Mouse (Mus musculus) layer of hippocampus, adult 9-10 months (tissue): ENCODE measurements around the gene App.

ENCODE experiments used
- DNase-seq: peaks from one replicate; pipeline ENCODE4 v3.0.0; 2022; ENCODE audit warnings: low spot score

Gene App

GRCm38 (mm10) chr16:84973446-84974175, 200.0 kb downstream of the App start:
- DNase-seq, result no peak

- DNase-seq, result no peak
These were observed 201.8 kb downstream of the App start for GRCm38 (mm10) chr16:84971535-84972330.

GRCm38 (mm10) chr16:84969026-84969425, 204.5 kb downstream of the App start:
- no peak for DNase-seq

GRCm38 (mm10) chr16:84966983-84967382, 206.6 kb downstream of the App start:
- DNase-seq, result no peak

GRCm38 (mm10) chr16:84966096-84966495, 207.5 kb downstream of the App start:
- DNase-seq, result no peak

GRCm38 (mm10) chr16:84963960-84964359, 209.6 kb downstream of the App start:
- DNase-seq, result no peak

GRCm38 (mm10) chr16:84963527-84963926, 210.0 kb downstream of the App start:
- no peak for DNase-seq

GRCm38 (mm10) chr16:84957253-84957652, 216.3 kb downstream of the App start:
- DNase-seq, result no peak

GRCm38 (mm10) chr16:84956690-84957089, 216.9 kb downstream of the App start:
- no peak for DNase-seq

GRCm38 (mm10) chr16:84955840-84956239, 217.7 kb downstream of the App start:
- DNase-seq, result no peak

- peak; percentile 88 for DNase-seq
These were observed 218.2 kb downstream of the App start for GRCm38 (mm10) chr16:84955204-84955839.

- no peak for DNase-seq
These were observed 242.5 kb downstream of the App start for GRCm38 (mm10) chr16:84931024-84931423.

- no peak for DNase-seq
These were observed 245.7 kb downstream of the App start for GRCm38 (mm10) chr16:84927827-84928226.

GRCm38 (mm10) chr16:84919649-84920308, 253.8 kb downstream of the App start:
- no peak for DNase-seq

GRCm38 (mm10) chr16:84919087-84919486, 254.5 kb downstream of the App start:
- DNase-seq, result no peak

- DNase-seq, result no peak
These were observed 256.8 kb downstream of the App start for GRCm38 (mm10) chr16:84916772-84917171.

- no peak for DNase-seq
These were observed 261.9 kb downstream of the App start for GRCm38 (mm10) chr16:84911477-84912165.

- no peak for DNase-seq
These were observed 270.6 kb downstream of the App start for GRCm38 (mm10) chr16:84902995-84903394.
